Mouse (Mus musculus): Measurements from ENCODE around the gene Map3k6. TPM values are rescaled to one million over a fixed set of nuclear protein-coding genes. Genes with fewer than 3 reads are reported as not detected.

Gene Map3k6
- total RNA-seq (2021) (10 to 100 TPM; 16.3 to 27.3 TPM), polyA plus RNA-seq (2012; rRNA removed) (12.0 and 15.7 TPM in 2 replicates)
- long read RNA-seq, full-length matches to known transcripts, result 17 of 22 reads
- long read RNA-seq, partial matches to known transcripts, result 3 of 22 reads
- long read RNA-seq, other reads (novel, unspliced or antisense), result 2 of 22 reads

DNA sequence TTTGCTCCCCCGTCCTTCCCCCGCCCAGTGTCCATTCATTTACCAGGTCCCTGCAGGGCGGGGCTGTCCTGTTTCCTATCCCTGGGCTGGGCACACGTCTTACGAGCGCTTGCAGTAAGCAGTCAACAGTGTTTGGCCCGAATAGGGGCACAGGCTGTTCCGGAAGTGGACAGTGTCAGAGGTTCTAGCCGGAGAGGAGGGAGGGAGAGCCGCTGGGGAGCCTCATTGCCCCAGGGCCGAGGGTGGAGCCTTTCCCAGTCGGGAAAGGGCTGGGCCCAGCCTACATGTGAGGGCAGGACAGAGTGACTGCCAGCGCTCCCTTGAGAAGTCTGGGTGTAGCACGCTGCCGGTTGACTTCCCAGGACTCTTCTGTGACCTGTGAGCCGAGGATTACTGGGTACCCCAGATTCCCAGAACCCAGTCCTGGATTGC, at the start of gene Map3k6:
Map3k6 (plus strand) TSS at position 329 of the 432 bp plus-strand sequence.
- H3K27me3 ChIP-seq (ENCODE audit: control insufficient read depth, insufficient read depth, low read length), result no peaks in the 10 kb centered on the region
- H3K4me3 ChIP-seq, result peak within 1 kb of the TSS; percentile 95
- 15% methylated on average over 16 of the region's 16 CpGs for whole genome bisulfite sequencing
- TF ChIP-seq EP300 (IDR thresholded peaks at IDR 0.05; ENCODE audit: insufficient read depth, low read depth, low read length) (peak; percentile 100), CTCF (IDR thresholded peaks at IDR 0.05) (no peak), POLR2A (IDR thresholded peaks at IDR 0.05; ENCODE audit: insufficient read depth, low read depth, low read length) (peak; percentile 97)
- peaks cover 9% of the 10 kb centered on the region for H3K4me1 ChIP-seq (ENCODE audit: control insufficient read depth, insufficient read depth, low read length)
- H3K27ac ChIP-seq, result peak within 1 kb of the TSS; percentile 99
- no peaks in the 10 kb centered on the region for H3K79me2 ChIP-seq (replicated peaks; ENCODE audit: control insufficient read depth, insufficient read depth, low read length)
- no peaks in the 10 kb centered on the region for H3K36me3 ChIP-seq (ENCODE audit: control insufficient read depth, insufficient read depth, low read length)
- DNase-seq, result peak; percentile 91 to 93
- H3K9ac ChIP-seq (ENCODE audit: low read depth, low read length), result peak within 1 kb of the TSS; percentile 90
- intact Hi-C loops (cut with DNase I), result no loop called here

DNA sequence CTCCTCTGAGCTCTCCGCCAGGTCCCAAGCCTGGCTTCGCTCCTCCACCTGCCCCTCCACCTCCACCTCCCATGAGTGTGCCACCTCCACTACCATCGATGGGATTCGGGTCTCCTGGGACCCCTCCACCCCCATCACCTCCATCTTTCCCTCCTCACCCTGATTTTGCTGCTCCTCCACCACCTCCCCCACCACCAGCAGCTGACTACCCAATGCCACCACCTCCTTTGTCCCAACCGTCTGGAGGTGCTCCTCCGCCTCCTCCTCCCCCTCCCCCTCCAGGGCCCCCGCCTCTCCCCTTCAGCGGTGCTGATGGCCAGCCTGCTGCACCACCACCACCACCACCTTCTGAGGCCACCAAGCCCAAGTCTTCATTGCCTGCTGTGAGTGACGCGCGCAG, 46.1 kb upstream of the Map3k6 start:
- no peak overlapping the region for H3K27ac ChIP-seq
- no peak for DNase-seq
- H3K36me3 ChIP-seq (ENCODE audit: control insufficient read depth, insufficient read depth, low read length), result peaks cover 3% of the 10 kb centered on the region
- no peaks in the 10 kb centered on the region for H3K27me3 ChIP-seq (ENCODE audit: control insufficient read depth, insufficient read depth, low read length)
- H3K4me1 ChIP-seq (ENCODE audit: control insufficient read depth, insufficient read depth, low read length), result peaks cover 2% of the 10 kb centered on the region
- no peak overlapping the region for H3K9ac ChIP-seq (ENCODE audit: low read depth, low read length)
- WGBS, result 77% methylated on average over 9 of the region's 11 CpGs
- TF ChIP-seq CTCF (IDR thresholded peaks at IDR 0.05) (no peak), POLR2A (IDR thresholded peaks at IDR 0.05; ENCODE audit: insufficient read depth, low read depth, low read length) (no peak), EP300 (IDR thresholded peaks at IDR 0.05; ENCODE audit: insufficient read depth, low read depth, low read length) (no peak)
- H3K4me3 ChIP-seq, result no peak overlapping the region
- H3K79me2 ChIP-seq (replicated peaks; ENCODE audit: control insufficient read depth, insufficient read depth, low read length), result no peaks in the 10 kb centered on the region
- intact Hi-C loops (cut with DNase I), result no loop called here

DNA sequence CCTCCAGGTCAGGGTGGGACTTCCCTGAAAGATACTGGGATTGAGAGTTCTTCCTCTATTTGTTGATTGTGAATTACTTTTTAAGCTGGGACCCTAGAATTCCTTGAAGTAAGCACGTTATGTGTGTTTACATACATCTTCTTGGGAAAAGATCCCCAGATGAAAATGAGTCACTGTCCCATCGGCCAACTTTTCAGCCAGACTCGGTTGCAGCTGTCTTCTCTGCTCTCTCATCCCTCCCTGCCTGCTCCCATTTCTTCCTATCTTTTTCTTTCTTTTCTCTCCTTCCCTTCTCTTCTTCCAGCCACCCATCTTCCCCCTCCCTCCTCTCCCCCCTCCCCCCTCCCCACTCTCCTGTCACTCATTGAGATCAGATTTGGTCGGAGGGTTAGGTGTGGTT, 45.6 kb upstream of the Map3k6 start:
- intact Hi-C loops (cut with DNase I), result no loop called here
- Histone ChIP-seq H3K36me3 (ENCODE audit: control insufficient read depth, insufficient read depth, low read length) (peaks cover 3% of the 10 kb centered on the region), H3K9ac (ENCODE audit: low read depth, low read length) (no peak overlapping the region), H3K27ac (no peak overlapping the region), H3K79me2 (replicated peaks; ENCODE audit: control insufficient read depth, insufficient read depth, low read length) (no peaks in the 10 kb centered on the region), H3K4me3 (no peak overlapping the region), H3K4me1 (ENCODE audit: control insufficient read depth, insufficient read depth, low read length) (peaks cover 2% of the 10 kb centered on the region), H3K27me3 (ENCODE audit: control insufficient read depth, insufficient read depth, low read length) (no peaks in the 10 kb centered on the region)
- TF ChIP-seq POLR2A (IDR thresholded peaks at IDR 0.05; ENCODE audit: insufficient read depth, low read depth, low read length), result no peak
- no peak for TF ChIP-seq CTCF (IDR thresholded peaks at IDR 0.05)
- no peak for TF ChIP-seq EP300 (IDR thresholded peaks at IDR 0.05; ENCODE audit: insufficient read depth, low read depth, low read length)
- 44% methylated on average over 4 of the region's 4 CpGs for WGBS
- DNase-seq, result no peak

DNA sequence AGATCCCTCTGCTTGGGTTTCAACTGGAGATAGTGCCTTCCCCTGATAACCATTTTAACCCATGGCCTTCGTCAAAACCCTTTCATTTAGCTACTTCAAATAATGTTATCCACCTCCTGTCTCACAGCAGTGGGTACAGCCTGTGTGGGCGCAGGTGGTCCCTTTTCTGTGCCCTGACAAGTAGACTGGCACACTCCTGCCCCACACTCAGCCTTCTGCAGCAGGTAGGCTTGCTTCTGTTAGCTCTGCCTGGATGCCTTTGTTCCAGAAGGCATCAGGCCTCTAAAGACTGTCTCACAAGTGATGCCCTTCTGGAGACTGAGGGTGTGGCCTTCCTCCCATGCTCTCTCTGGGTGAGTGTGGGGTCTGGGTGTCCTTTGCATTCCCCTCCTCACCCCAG, 44.5 kb upstream of the Map3k6 start:
- Histone ChIP-seq H3K27ac (no peak overlapping the region), H3K4me1 (ENCODE audit: control insufficient read depth, insufficient read depth, low read length) (peaks cover 8% of the 10 kb centered on the region)

DNA sequence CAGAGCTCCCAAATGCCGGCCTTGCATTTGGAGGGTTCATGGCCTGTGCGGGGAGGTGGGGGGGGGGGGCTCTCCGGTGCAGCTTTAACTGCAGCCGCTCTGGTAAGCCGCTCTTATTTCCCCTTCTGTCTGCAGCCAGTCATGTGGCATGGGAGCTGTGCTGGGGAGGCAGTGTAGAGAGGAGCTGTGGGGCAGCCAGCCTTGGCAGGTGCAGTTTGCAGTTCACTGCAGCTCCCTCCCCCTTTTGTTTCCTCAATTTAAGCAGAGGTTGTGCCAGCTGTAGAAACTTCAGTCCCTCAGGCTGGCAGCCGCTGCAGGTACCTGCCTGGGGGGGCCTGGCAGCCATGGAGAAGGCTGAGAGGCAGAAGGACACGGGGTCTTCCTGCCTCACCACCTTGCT, 43.8 kb upstream of the Map3k6 start:
- Histone ChIP-seq H3K4me3 (no peak overlapping the region), H3K27me3 (ENCODE audit: control insufficient read depth, insufficient read depth, low read length) (no peaks in the 10 kb centered on the region), H3K9ac (ENCODE audit: low read depth, low read length) (no peak overlapping the region), H3K4me1 (ENCODE audit: control insufficient read depth, insufficient read depth, low read length) (peaks cover 8% of the 10 kb centered on the region), H3K27ac (no peak overlapping the region), H3K36me3 (ENCODE audit: control insufficient read depth, insufficient read depth, low read length) (no peaks in the 10 kb centered on the region; the same call in 1 of the 2 replicates), H3K79me2 (replicated peaks; ENCODE audit: control insufficient read depth, insufficient read depth, low read length) (no peaks in the 10 kb centered on the region)
- WGBS, result 56% methylated on average over 7 of the region's 7 CpGs
- DNase-seq, result no peak
- TF ChIP-seq CTCF (IDR thresholded peaks at IDR 0.05), result no peak
- intact Hi-C loops (cut with DNase I), result loop anchor here (2.0 kb wide), 1 partner anchor 122 kb away; no protein-coding TSS in a partner anchor

More for the DNA sequence above, 44.5 kb upstream of the Map3k6 start:
- TF ChIP-seq CTCF (IDR thresholded peaks at IDR 0.05), result no peak
- TF ChIP-seq POLR2A (IDR thresholded peaks at IDR 0.05; ENCODE audit: insufficient read depth, low read depth, low read length), result no peak
- TF ChIP-seq EP300 (IDR thresholded peaks at IDR 0.05; ENCODE audit: insufficient read depth, low read depth, low read length), result no peak
- 84% methylated on average over 2 of the region's 2 CpGs for WGBS
- Histone ChIP-seq H3K4me3 (no peak overlapping the region), H3K79me2 (replicated peaks; ENCODE audit: control insufficient read depth, insufficient read depth, low read length) (no peaks in the 10 kb centered on the region), H3K27me3 (ENCODE audit: control insufficient read depth, insufficient read depth, low read length) (no peaks in the 10 kb centered on the region), H3K36me3 (ENCODE audit: control insufficient read depth, insufficient read depth, low read length) (no peaks in the 10 kb centered on the region; the same call in 1 of the 2 replicates), H3K9ac (ENCODE audit: low read depth, low read length) (no peak overlapping the region)
- no peak for DNase-seq
- intact Hi-C loops (cut with DNase I), result loop anchor here (2.0 kb wide), 1 partner anchor 121 kb away; no protein-coding TSS in a partner anchor

DNA sequence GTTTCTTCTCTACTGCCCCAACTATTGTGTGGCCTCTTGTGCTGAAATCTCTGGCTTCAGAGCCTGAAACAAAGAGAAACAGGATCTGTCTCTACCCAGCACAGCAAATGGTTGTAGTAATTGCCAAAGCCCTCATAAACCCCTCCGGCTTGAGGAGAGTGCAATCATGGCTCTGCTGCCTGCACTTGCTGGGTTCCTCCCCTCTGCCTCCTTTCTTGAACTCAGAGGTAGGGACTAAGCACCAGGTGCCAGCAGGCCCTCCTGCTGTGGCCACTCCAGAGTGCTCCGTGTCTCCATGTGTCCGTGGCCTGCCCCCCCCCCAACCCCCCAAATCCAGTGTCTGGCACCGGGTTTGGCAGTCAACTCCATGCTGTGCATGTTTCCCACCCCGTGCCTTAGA, 43.3 kb upstream of the Map3k6 start:
- WGBS, result 48% methylated on average over 5 of the region's 5 CpGs
- Histone ChIP-seq H3K79me2 (replicated peaks; ENCODE audit: control insufficient read depth, insufficient read depth, low read length) (no peaks in the 10 kb centered on the region), H3K4me3 (no peak overlapping the region), H3K27ac (peak overlapping the region; percentile 26; the same call in 1 of the 2 replicates), H3K9ac (ENCODE audit: low read depth, low read length) (0 out of 2 replicates have a peak overlapping the region, but pooled peaks have one; percentile 8), H3K36me3 (ENCODE audit: control insufficient read depth, insufficient read depth, low read length) (no peaks in the 10 kb centered on the region; the same call in 1 of the 2 replicates), H3K4me1 (ENCODE audit: control insufficient read depth, insufficient read depth, low read length) (peaks cover 8% of the 10 kb centered on the region), H3K27me3 (ENCODE audit: control insufficient read depth, insufficient read depth, low read length) (no peaks in the 10 kb centered on the region)
- DNase-seq, result no peak
- intact Hi-C loops (cut with DNase I), result loop anchor here (2.0 kb wide), 1 partner anchor 123 kb away; no protein-coding TSS in a partner anchor
- TF ChIP-seq POLR2A (IDR thresholded peaks at IDR 0.05; ENCODE audit: insufficient read depth, low read depth, low read length) (no peak), CTCF (IDR thresholded peaks at IDR 0.05) (no peak), EP300 (IDR thresholded peaks at IDR 0.05; ENCODE audit: insufficient read depth, low read depth, low read length) (no peak)

All from heart, adult 2 months (tissue).